Mouse (Mus musculus): ENCODE results near the gene 1700056E22Rik. TPM values are rescaled to one million over a fixed set of nuclear protein-coding genes. Genes with fewer than 3 reads are reported as not detected.

1700056E22Rik gene
- polyA plus RNA-seq, 1 experiment = 0.28 TPM

- no peak for DNase-seq (ENCODE audit: extremely low spot score in 1 of 2, low spot score in 1 of 2)
Measured at GRCm38 (mm10) chr1:184052331-184052730, 18.2 kb upstream of the 1700056E22Rik start.

DNA sequence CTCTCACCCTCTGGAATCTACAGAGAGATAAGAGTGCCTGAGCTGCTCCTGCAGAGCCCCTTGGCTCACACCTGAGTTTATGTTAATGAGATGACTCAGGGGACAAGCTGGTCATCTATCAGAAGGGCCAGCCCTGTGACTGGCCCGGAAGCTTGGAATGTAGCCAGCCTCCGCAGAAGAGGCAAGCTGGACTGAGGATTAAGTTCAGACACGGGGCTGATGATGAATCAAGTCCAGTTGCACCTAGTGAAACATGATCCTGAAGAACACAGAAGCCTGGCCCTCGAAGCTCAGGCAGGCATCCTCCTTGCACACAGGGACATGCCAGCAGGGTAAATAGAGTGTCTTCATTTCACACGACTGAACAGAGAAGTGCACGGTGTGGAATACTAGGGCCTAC lies 17.7 kb upstream of the 1700056E22Rik start:
- no peak for DNase-seq (ENCODE audit: extremely low spot score in 1 of 2, low spot score in 1 of 2)

- DNase-seq (ENCODE audit: extremely low spot score in 1 of 2, low spot score in 1 of 2) = no peak
Measured at GRCm38 (mm10) chr1:184051286-184051685, 17.2 kb upstream of the 1700056E22Rik start.

DNA sequence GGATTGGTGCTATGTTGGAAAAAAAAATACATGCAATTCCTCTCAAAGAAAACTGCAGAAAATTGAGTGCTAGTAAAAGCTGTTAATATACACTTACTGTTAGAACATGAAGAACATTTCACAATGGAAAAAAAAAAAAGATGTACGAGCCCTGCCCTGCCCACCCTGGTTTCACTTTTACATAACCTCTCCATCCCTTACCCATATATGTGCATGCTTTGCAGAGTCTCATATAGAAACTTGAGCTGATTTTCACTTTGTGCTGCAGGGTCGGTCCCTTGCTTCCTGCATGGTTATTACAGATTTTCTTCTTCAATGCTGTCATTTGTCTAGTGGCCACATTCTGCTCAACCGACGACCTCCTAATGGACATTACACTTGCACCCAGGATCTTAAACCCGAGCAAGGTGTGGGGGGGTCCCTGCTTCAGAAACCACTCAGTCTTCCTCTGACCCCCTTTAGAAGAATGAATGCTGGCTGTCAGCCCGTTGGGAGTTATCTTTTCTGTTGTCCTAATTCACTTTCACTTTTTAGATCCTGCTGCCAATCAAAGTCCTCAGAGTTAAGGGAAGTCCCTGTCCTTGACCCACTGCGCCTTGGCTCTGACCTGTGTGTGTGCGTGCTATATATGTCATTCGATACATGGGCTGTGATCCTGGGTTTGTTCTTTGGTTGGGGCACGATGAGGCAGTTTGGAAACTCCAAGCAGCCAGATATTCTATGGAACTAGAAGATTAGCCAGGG lies 14.7 kb upstream of the 1700056E22Rik start:
- DNase-seq (ENCODE audit: extremely low spot score in 1 of 2, low spot score in 1 of 2) = no peak

DNA sequence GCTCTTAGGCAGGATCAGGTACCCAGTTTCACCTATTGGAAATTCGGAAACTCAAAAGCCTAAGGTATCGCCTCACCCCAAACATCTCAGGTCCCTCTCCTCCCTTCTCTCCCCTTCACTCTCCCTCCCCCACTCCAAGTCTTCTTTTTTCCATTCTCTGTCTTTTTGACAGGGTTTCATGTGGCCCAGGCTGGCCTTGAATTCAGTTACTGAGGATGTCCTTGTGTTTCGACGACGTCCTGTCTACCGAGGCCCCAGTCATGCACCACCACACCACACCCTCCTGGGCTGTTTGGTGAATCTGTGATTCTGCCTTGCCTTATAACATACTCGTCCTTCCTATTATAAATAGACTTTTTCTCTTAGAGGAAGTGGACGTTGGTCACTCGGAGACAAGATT lies 13.7 kb upstream of the 1700056E22Rik start:
- DNase-seq (ENCODE audit: extremely low spot score in 1 of 2, low spot score in 1 of 2) = no peak

- DNase-seq (ENCODE audit: extremely low spot score in 1 of 2, low spot score in 1 of 2) = no peak
Measured at GRCm38 (mm10) chr1:184046070-184046677, 12.1 kb upstream of the 1700056E22Rik start.

DNA sequence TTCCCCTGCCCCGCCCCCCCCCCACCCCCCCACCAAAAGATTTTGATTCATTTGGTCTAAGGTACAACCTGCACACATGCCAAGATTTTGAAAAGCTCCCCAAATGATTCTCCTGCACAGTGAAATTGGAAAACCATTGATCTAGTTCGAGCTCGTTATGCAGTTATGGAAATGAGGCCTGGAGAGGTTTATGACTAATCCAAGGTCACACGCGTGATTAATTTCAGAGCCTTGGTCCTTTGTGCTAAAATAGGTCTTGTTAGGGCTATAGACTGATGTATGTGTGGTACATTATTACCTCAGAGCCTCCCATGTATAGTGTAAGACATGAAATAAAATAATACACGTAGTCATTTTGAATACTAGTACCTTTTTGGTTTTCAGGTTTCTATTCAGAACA lies 9.3 kb upstream of the 1700056E22Rik start:
- DNase-seq (ENCODE audit: extremely low spot score in 1 of 2, low spot score in 1 of 2) = no peak

- no peak for DNase-seq (ENCODE audit: extremely low spot score in 1 of 2, low spot score in 1 of 2)
Measured at GRCm38 (mm10) chr1:184042745-184043144, 8.6 kb upstream of the 1700056E22Rik start.

DNA sequence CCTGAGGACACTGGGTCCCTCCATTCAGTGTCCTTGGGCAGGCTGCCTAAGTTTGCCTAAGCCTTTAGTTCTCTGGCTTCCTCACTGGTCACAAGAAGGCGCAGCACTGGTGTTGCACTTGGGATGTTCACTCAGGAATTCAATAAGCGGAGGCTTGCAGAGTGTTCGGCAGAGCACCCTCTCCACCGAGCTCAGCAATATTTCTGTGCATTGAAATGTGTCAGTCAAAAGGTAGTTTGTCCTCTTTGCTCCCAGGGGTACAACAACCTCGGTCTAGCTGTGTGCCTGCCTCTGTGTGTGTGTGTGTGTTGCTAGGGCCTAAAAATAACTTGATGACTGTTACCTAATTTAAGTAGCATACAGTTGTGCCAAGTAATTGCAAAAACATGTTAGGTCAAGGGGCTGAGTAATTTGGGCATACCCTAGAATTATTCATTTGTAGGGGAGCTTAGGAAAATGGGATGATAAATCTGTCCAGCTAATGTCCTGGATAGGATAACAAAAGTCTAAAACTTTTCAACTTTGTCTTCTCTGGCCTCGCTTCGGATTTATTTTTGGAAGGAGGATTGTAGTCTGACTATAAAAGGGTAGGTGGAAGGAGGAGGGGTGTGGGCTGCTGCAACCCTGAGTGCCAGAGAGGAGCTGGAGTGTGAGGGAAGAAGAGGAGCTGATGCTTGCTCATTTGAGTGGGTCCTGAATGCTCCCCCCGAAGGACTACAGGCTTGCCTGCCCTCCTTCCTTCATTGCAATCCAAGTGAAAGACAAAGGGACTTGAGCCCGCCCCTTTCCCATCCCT lies 7.9 kb upstream of the 1700056E22Rik start:
- no peak for DNase-seq (ENCODE audit: extremely low spot score in 1 of 2, low spot score in 1 of 2)

- no peak for DNase-seq (ENCODE audit: extremely low spot score in 1 of 2, low spot score in 1 of 2)
Measured at GRCm38 (mm10) chr1:184040906-184041305, 6.8 kb upstream of the 1700056E22Rik start.

DNA sequence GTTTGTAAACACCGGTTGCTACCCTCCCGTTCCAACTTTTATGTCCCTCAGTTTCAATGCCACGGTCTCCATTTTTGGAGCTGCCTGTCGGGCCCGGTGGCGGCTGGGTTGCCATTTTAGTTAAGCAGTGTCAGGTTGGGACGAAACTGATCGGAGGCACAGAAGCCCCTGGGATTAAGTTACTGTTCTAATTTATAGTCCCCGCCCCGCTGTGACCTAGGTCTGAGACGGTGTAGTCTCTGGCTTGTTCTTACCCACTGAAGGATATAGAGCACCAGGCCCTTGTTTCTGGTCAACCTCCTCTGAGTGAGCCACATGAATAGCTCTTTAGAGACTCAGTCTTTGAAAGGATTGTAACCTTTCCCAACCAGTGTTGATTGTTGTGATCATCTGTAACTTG lies 6.1 kb upstream of the 1700056E22Rik start:
- DNase-seq (ENCODE audit: extremely low spot score in 1 of 2, low spot score in 1 of 2) = no peak

DNA sequence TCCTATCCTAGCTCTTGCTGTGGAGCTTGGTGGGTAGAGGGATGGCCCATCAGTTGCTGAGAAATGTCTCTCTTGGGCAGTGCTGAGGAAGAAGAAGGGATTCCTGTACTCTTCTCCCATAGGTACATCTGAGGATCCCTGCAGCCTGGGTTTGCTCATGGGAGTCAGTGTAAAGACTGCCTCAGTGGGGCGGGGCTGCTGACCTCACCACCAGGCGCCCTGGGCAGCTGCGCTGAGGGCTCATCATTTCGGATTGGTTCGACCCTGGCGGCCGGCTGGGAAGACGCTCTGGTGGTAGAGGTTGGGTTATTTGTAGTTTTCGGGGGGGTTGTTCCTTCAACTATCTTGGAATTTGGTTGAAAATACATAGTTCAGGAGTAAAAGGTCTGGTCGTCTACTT lies 5.2 kb upstream of the 1700056E22Rik start:
- no peak for DNase-seq (ENCODE audit: extremely low spot score in 1 of 2, low spot score in 1 of 2)

GRCm38 (mm10) chr1:184037802-184038201 lies 3.7 kb upstream of the 1700056E22Rik start:
- DNase-seq (ENCODE audit: extremely low spot score in 1 of 2, low spot score in 1 of 2) = no peak

GRCm38 (mm10) chr1:184035346-184035903 lies 1.3 kb upstream of the 1700056E22Rik start:
- no peak for DNase-seq (ENCODE audit: extremely low spot score in 1 of 2, low spot score in 1 of 2)

GRCm38 (mm10) chr1:184034741-184035181 lies 660 bp upstream of the 1700056E22Rik start:
- DNase-seq (ENCODE audit: extremely low spot score in 1 of 2, low spot score in 1 of 2) = no peak

- DNase-seq (ENCODE audit: extremely low spot score in 1 of 2, low spot score in 1 of 2) = peak in 1 of 2 experiments; percentile 51
Measured at GRCm38 (mm10) chr1:184033390-184034010, 601 bp downstream of the 1700056E22Rik start.

DNA sequence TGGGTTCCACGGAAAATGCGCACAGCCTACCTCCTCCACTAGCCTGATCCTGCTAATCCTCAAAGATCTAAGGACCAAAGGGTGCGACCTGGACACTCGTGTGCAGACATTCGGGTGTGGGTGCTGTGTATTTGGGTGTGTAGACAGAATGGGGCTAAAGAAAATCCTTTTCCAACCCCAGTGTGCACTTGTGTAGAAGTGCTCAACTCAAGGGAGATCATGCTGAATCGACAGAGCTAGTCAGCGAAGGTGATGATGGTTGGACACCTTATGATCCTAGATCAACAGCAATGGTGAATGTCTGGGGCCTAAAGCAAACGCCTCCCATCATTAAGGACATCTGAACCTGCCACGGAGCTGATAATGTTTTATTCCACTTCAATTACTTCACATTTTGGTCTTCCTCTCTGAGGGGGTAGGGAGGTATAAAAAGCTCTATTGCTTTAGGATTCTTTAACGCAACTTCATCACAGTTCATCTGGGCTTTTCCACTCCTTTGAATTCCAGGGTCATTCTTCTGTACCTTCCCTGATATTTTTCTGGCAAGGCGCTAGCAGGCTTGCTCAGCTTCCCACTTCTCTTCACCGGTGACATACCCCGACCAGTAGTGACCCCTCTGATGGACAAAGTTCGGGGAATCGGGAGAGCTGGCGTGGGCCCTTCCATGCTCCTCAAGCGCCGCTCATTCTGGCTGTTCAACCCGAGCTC lies 1.3 kb downstream of the 1700056E22Rik start:
- no peak for DNase-seq (ENCODE audit: extremely low spot score in 1 of 2, low spot score in 1 of 2)

DNA sequence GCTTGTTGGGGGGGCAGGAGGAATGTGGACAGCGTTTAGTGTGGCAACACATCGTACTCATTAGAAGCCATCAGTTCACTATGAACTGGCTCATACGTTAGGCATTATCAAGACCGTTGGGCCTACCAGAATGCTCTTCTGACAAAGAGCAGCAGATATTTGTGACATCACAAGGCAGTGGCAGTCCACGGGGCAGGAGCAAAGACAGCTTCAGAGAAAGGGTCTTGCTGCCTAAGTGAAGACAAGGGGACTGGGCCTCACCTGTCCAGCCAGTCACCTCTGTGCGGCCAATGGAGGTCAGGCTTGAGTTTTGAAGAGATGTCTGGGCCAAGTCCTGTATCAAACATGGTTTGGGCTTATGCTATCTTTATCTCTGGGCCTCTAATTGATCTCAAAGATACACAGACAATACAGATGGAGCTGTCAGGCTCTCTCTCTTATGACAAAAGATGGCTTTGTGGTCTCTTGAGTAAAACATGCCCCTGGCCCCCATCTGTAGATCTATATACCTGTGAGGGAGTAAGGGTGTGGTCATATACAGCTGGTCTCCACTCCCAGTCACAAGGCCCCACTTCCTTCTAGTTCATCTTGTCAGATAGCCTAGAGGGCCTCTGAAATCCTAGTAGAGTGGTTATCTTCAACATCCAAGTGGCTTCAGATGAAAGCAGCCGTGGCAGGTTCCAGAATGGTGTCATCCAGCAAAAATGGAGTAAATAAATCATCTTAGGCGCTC lies 3.9 kb downstream of the 1700056E22Rik start:
- DNase-seq (ENCODE audit: extremely low spot score in 1 of 2, low spot score in 1 of 2) = no peak

GRCm38 (mm10) chr1:184027039-184027438 lies 7.1 kb downstream of the 1700056E22Rik start:
- DNase-seq (ENCODE audit: extremely low spot score in 1 of 2, low spot score in 1 of 2) = no peak

Measured in frontal cortex, adult 2 months (tissue).